Mouse (Mus musculus): ENCODE measurements at regions not wholly inside any gene's neighbourhood (a gene's known extent, or its start where the extent isn't known, plus 50 kb on each side); places are given as distances from the start of the nearest gene placed in this dataset.

DNA sequence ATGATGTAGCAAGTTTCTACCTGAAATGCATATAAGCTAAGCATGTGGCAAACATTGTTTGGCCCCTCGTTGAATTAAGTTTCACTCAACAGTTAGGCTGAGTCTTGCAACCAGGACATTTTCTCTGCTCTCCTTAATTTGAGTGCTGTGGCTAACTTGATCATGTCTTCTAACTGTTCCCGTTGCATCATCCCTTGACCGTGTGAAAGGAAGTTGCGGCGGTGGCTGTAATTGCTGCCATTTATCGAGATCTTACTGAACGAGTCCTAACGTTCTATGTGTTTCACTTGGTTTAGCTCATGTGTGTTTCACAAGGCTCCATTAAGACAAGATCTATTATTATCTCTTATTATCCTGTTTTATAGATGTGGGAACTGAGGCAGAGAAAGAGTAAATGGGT, 144.8 kb downstream of the Btg1 start:
- TF ChIP-seq CTCF (IDR thresholded peaks at IDR 0.05; ENCODE audit: insufficient read depth, low read length) (no peak), POLR2A (IDR thresholded peaks at IDR 0.05; ENCODE audit: borderline replicate concordance, extremely low read depth, low read depth, low read length) (no peak)

Measured in lung, adult 2 months (tissue).